Mouse (Mus musculus): Measurements from ENCODE around the gene Lgals2. TPM values are rescaled to one million over a fixed set of nuclear protein-coding genes. Genes with fewer than 3 reads are reported as not detected.

Lgals2 gene
- polyA plus RNA-seq, 1 experiment, result 1.3 TPM

DNA sequence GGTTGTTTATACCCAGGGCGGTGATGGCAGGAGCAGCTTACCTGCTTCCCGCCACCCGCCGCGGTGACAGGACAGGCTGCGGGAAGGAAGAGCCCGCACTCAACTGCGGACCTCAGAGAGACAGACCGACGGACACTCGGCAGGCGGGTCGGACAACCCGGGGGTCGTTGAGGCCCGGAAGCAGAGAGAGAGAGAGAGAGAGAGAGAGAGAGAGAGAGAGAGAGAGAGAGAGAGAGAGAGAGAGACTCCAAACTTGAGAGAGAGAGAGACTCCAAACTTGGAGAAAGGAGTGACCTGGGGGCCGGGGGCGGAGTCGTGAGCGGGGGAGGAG lies 44.0 kb upstream of the Lgals2 start, which contains the start of gene Gm49510:
Gm49510 (plus strand) TSS at position 259 of the 331 bp plus-strand sequence.
- H3K27me3 ChIP-seq (ENCODE audit: control insufficient read depth, insufficient read depth, insufficient read length), result no peaks in the 10 kb centered on the region
- H3K79me3 ChIP-seq (ENCODE audit: low read depth), result no peaks in the 10 kb centered on the region
- peaks cover 3% of the 10 kb centered on the region for H3K36me3 ChIP-seq (ENCODE audit: control insufficient read depth, insufficient read depth)
- H3K4me3 ChIP-seq (ENCODE audit: insufficient read depth, poor library complexity, severe bottlenecking), result peak within 1 kb of the TSS; percentile 65
- peak within 1 kb of the TSS; percentile 92 for H3ac ChIP-seq (ENCODE audit: control insufficient read depth, insufficient read length, low read depth)
- no peak for TF ChIP-seq MYOG (IDR thresholded peaks at IDR 0.05; ENCODE audit: control insufficient read depth, extremely low read depth, insufficient read length)
- TF ChIP-seq MYOD1 (IDR thresholded peaks at IDR 0.05; ENCODE audit: control insufficient read depth, insufficient read length, low read depth), result no peak
- no peak for TF ChIP-seq CEBPB (IDR thresholded peaks at IDR 0.05; ENCODE audit: low read depth)
- no peak for TF ChIP-seq USF1 (IDR thresholded peaks at IDR 0.05; ENCODE audit: low read depth)
- TF ChIP-seq FOSL1 (IDR thresholded peaks at IDR 0.05; ENCODE audit: insufficient read depth, low read length, poor library complexity, severe bottlenecking), result no peak
- TF ChIP-seq CTCF (IDR thresholded peaks at IDR 0.05; ENCODE audit: control insufficient read depth, insufficient read depth, insufficient read length), result no peak
- no peak for TF ChIP-seq MAX (IDR thresholded peaks at IDR 0.05)
- no peaks in the 10 kb centered on the region for H3K79me2 ChIP-seq (ENCODE audit: control insufficient read depth, insufficient read depth)

DNA sequence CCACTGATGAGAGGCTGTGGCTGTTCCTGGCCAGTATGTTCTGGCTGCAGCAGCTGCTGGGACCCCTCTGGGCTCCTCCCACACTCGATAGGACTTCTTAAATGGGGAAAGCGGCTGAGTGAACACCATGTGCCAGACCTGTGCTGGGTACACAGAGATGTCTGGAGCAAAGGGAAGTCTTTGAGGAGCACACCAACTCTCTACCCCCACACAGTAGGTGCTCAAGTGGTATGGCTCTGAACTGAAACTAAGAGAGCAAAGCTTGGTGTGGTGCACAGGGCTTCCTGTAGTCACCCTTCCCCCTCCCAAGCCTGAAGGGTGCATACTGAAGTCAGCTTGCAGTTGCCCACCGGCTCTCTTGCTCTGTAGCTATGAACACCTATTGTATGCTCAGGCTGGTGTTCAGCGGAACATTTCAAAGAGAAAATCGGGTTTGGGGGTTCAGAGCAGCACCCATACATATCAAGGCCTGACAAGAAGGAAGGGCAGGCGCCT lies 43.2 kb upstream of the Lgals2 start:
- Histone ChIP-seq H3K36me3 (ENCODE audit: control insufficient read depth, insufficient read depth) (peaks cover 5% of the 10 kb centered on the region), H3K27me3 (ENCODE audit: control insufficient read depth, insufficient read depth, insufficient read length) (no peaks in the 10 kb centered on the region), H3ac (ENCODE audit: control insufficient read depth, insufficient read length, low read depth) (no peak overlapping the region), H3K4me3 (ENCODE audit: insufficient read depth, poor library complexity, severe bottlenecking) (no peak overlapping the region), H3K79me2 (ENCODE audit: control insufficient read depth, insufficient read depth) (no peaks in the 10 kb centered on the region), H3K79me3 (ENCODE audit: low read depth) (no peaks in the 10 kb centered on the region)
- TF ChIP-seq USF1 (IDR thresholded peaks at IDR 0.05; ENCODE audit: low read depth) (no peak), MYOD1 (IDR thresholded peaks at IDR 0.05; ENCODE audit: control insufficient read depth, insufficient read length, low read depth) (no peak), FOSL1 (IDR thresholded peaks at IDR 0.05; ENCODE audit: insufficient read depth, low read length, poor library complexity, severe bottlenecking) (no peak), MYOG (IDR thresholded peaks at IDR 0.05; ENCODE audit: control insufficient read depth, extremely low read depth, insufficient read length) (no peak), CEBPB (IDR thresholded peaks at IDR 0.05; ENCODE audit: low read depth) (no peak), CTCF (IDR thresholded peaks at IDR 0.05; ENCODE audit: control insufficient read depth, insufficient read depth, insufficient read length) (no peak), MAX (IDR thresholded peaks at IDR 0.05) (no peak)

DNA sequence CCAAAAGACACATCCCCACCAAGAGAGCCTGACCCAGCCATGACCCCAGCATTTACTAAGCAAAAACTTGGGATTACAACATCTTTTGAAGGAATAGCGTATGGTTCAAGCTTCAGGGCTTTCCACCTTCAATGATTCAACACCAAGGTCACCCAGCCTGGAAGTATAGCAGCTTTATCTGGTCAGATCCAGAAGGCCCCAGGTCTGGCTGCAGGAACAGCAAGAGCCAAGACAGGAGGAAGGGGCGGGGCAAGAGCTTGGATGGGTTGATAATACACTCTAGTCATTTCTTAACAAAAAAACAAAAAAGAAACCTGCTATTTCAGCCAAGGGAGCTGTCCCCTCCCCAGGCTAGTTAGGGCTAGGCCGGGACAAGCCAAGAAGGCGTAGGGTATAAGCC lies 42.2 kb upstream of the Lgals2 start:
- no peak overlapping the region for H3K4me3 ChIP-seq (ENCODE audit: insufficient read depth, poor library complexity, severe bottlenecking)
- peaks cover 9% of the 10 kb centered on the region for H3K36me3 ChIP-seq (ENCODE audit: control insufficient read depth, insufficient read depth)
- no peaks in the 10 kb centered on the region for H3K79me2 ChIP-seq (ENCODE audit: control insufficient read depth, insufficient read depth)
- H3K79me3 ChIP-seq (ENCODE audit: low read depth), result no peaks in the 10 kb centered on the region
- TF ChIP-seq CEBPB (IDR thresholded peaks at IDR 0.05; ENCODE audit: low read depth) (no peak), MAX (IDR thresholded peaks at IDR 0.05) (no peak), MYOG (IDR thresholded peaks at IDR 0.05; ENCODE audit: control insufficient read depth, extremely low read depth, insufficient read length) (no peak), USF1 (IDR thresholded peaks at IDR 0.05; ENCODE audit: low read depth) (no peak), MYOD1 (IDR thresholded peaks at IDR 0.05; ENCODE audit: control insufficient read depth, insufficient read length, low read depth) (no peak), FOSL1 (IDR thresholded peaks at IDR 0.05; ENCODE audit: insufficient read depth, low read length, poor library complexity, severe bottlenecking) (no peak), CTCF (IDR thresholded peaks at IDR 0.05; ENCODE audit: control insufficient read depth, insufficient read depth, insufficient read length) (no peak)
- no peak overlapping the region for H3ac ChIP-seq (ENCODE audit: control insufficient read depth, insufficient read length, low read depth)
- H3K27me3 ChIP-seq (ENCODE audit: control insufficient read depth, insufficient read depth, insufficient read length), result no peaks in the 10 kb centered on the region

DNA sequence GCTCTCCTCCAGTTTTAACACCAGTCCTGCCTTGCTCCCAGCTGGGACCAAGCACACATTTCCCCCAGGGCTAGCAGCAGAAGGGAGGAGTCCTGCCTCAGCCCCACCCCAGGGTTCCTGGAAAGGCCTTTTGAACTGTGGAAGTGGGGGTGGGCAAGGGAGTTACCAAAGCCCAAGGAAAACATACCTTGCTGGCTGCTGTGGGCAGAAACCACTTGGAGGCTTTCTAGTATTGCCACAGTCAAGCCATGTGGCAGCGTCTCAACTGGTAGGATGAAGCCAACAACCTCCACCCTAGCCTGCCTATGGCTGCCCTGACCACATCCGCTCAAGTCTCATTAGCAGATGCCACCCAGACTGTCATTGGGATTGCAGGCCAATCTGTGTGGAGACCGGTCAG lies 40.8 kb upstream of the Lgals2 start:
- TF ChIP-seq CEBPB (IDR thresholded peaks at IDR 0.05; ENCODE audit: low read depth) (no peak), FOSL1 (IDR thresholded peaks at IDR 0.05; ENCODE audit: insufficient read depth, low read length, poor library complexity, severe bottlenecking) (no peak)
- Histone ChIP-seq H3ac (ENCODE audit: control insufficient read depth, insufficient read length, low read depth) (no peak overlapping the region), H3K36me3 (ENCODE audit: control insufficient read depth, insufficient read depth) (peaks cover 16% of the 10 kb centered on the region)

DNA sequence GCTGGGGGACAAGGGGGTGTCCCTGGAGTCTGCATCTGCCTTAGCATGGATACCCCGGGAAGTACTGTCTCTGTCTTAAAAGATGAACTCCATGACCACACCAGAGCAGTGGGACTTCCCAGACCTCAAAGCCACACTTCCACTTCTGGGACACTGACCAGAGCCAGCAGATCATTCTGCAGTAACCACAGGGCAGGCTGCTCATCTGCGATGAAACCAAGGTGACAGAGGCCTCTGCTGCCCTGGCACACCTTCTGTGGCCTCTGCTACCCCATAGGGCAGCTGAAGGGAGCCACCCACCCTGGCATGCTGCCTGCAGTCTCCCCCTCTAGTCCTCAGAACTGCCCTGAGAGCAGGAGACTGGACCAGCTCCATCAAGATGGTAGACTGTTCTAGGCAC lies 40.4 kb upstream of the Lgals2 start:
- H3K79me2 ChIP-seq (ENCODE audit: control insufficient read depth, insufficient read depth), result no peaks in the 10 kb centered on the region
- no peak overlapping the region for H3K4me3 ChIP-seq (ENCODE audit: insufficient read depth, poor library complexity, severe bottlenecking)
- no peaks in the 10 kb centered on the region for H3K27me3 ChIP-seq (ENCODE audit: control insufficient read depth, insufficient read depth, insufficient read length)
- no peak overlapping the region for H3ac ChIP-seq (ENCODE audit: control insufficient read depth, insufficient read length, low read depth)
- no peak for TF ChIP-seq CTCF (IDR thresholded peaks at IDR 0.05; ENCODE audit: control insufficient read depth, insufficient read depth, insufficient read length)
- TF ChIP-seq CEBPB (IDR thresholded peaks at IDR 0.05; ENCODE audit: low read depth), result no peak
- no peak for TF ChIP-seq MAX (IDR thresholded peaks at IDR 0.05)
- TF ChIP-seq MYOD1 (IDR thresholded peaks at IDR 0.05; ENCODE audit: control insufficient read depth, insufficient read length, low read depth), result no peak
- TF ChIP-seq USF1 (IDR thresholded peaks at IDR 0.05; ENCODE audit: low read depth), result no peak
- TF ChIP-seq MYOG (IDR thresholded peaks at IDR 0.05; ENCODE audit: control insufficient read depth, extremely low read depth, insufficient read length), result no peak
- no peak for TF ChIP-seq FOSL1 (IDR thresholded peaks at IDR 0.05; ENCODE audit: insufficient read depth, low read length, poor library complexity, severe bottlenecking)
- peaks cover 20% of the 10 kb centered on the region for H3K36me3 ChIP-seq (ENCODE audit: control insufficient read depth, insufficient read depth)
- H3K79me3 ChIP-seq (ENCODE audit: low read depth), result no peaks in the 10 kb centered on the region

More for the DNA sequence above, 40.8 kb upstream of the Lgals2 start:
- H3K4me3 ChIP-seq (ENCODE audit: insufficient read depth, poor library complexity, severe bottlenecking), result no peak overlapping the region
- no peaks in the 10 kb centered on the region for H3K27me3 ChIP-seq (ENCODE audit: control insufficient read depth, insufficient read depth, insufficient read length)
- H3K79me3 ChIP-seq (ENCODE audit: low read depth), result no peaks in the 10 kb centered on the region
- no peaks in the 10 kb centered on the region for H3K79me2 ChIP-seq (ENCODE audit: control insufficient read depth, insufficient read depth)

DNA sequence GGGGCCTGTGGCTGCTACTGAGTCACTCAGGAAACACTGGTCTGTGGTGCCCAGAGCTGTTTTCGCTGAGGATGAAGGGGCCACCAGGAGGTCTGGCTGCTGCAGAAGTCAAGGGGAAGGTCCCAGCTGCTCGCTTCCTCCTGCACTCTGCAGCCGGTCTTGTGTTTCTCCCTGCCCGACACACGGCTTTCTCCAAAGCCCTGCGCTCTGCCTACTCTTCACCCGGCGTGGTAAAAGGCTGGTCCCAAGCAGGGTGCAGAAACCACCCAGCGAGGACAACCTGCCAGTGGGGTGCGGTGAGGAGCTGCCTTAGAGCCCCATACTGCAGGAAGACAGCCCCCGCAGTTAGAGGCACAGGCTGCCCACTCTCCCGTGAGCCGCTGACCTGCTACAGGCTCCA lies 39.4 kb upstream of the Lgals2 start:
- Histone ChIP-seq H3K36me3 (ENCODE audit: control insufficient read depth, insufficient read depth) (peaks cover 30% of the 10 kb centered on the region), H3ac (ENCODE audit: control insufficient read depth, insufficient read length, low read depth) (no peak overlapping the region), H3K79me3 (ENCODE audit: low read depth) (no peaks in the 10 kb centered on the region), H3K4me3 (ENCODE audit: insufficient read depth, poor library complexity, severe bottlenecking) (no peak overlapping the region), H3K27me3 (ENCODE audit: control insufficient read depth, insufficient read depth, insufficient read length) (no peaks in the 10 kb centered on the region), H3K79me2 (ENCODE audit: control insufficient read depth, insufficient read depth) (no peaks in the 10 kb centered on the region)
- TF ChIP-seq CTCF (IDR thresholded peaks at IDR 0.05; ENCODE audit: control insufficient read depth, insufficient read depth, insufficient read length) (no peak), FOSL1 (IDR thresholded peaks at IDR 0.05; ENCODE audit: insufficient read depth, low read length, poor library complexity, severe bottlenecking) (no peak), MYOG (IDR thresholded peaks at IDR 0.05; ENCODE audit: control insufficient read depth, extremely low read depth, insufficient read length) (no peak), CEBPB (IDR thresholded peaks at IDR 0.05; ENCODE audit: low read depth) (no peak), USF1 (IDR thresholded peaks at IDR 0.05; ENCODE audit: low read depth) (no peak), MYOD1 (IDR thresholded peaks at IDR 0.05; ENCODE audit: control insufficient read depth, insufficient read length, low read depth) (no peak), MAX (IDR thresholded peaks at IDR 0.05) (no peak)
